Mouse (Mus musculus) embryonic fibroblast, embryonic 13.5 days (primary cell): ENCODE measurements at regions not wholly inside any gene's neighbourhood (a gene's known extent, or its start where the extent isn't known, plus 50 kb on each side); places are given as distances from the start of the nearest gene placed in this dataset.

Source experiments
- H3K27ac ChIP-seq: 2 replicates; pipeline ENCODE4 v1.5.1; 2012; ENCODE audit warnings: low read length, control low read depth, inconsistent platforms; ENCODE audit not compliant: insufficient read depth
- H3K4me1 ChIP-seq: 2 replicates; pipeline ENCODE4 v1.6.1; 2011; ENCODE audit warnings: low read length; ENCODE audit not compliant: control insufficient read depth, insufficient read depth
- H3K4me3 ChIP-seq: 2 replicates; pipeline ENCODE4 v1.5.1; 2011; ENCODE audit warnings: mild to moderate bottlenecking, control low read depth, low read length; ENCODE audit not compliant: insufficient read depth
- CTCF ChIP-seq: IDR thresholded peaks from 2 replicates; pipeline ENCODE4 v1.5.1; 2011; ENCODE audit warnings: mild to moderate bottlenecking, control low read depth, low read length, moderate library complexity, borderline replicate concordance; ENCODE audit not compliant: insufficient read depth
- POLR2A ChIP-seq: IDR thresholded peaks from 2 replicates; pipeline ENCODE4 v1.6.1; 2011; ENCODE audit warnings: low read depth, mild to moderate bottlenecking, control low read depth, low read length, moderate library complexity

- no peak overlapping the region for H3K4me3 ChIP-seq
- no peak for TF ChIP-seq CTCF
- no peak for TF ChIP-seq POLR2A
- H3K4me1 ChIP-seq, result no peaks in the 10 kb centered on the region
- H3K27ac ChIP-seq, result no peak overlapping the region
These were observed 156.1 kb downstream of the Fgf18 start for GRCm38 (mm10) chr11:32991036-32991616.

- TF ChIP-seq CTCF (no peak), POLR2A (no peak)
- no peak overlapping the region for H3K4me3 ChIP-seq
- no peak overlapping the region for H3K27ac ChIP-seq
- no peaks in the 10 kb centered on the region for H3K4me1 ChIP-seq
These were observed 157.0 kb downstream of the Fgf18 start for GRCm38 (mm10) chr11:32990201-32990600.

GRCm38 (mm10) chr11:32978899-32979298, 154.5 kb upstream of the Smim23 start:
- H3K4me3 ChIP-seq, result no peak overlapping the region
- TF ChIP-seq POLR2A (no peak), CTCF (no peak)
- no peaks in the 10 kb centered on the region for H3K4me1 ChIP-seq
- H3K27ac ChIP-seq, result no peak overlapping the region

- no peak overlapping the region for H3K4me3 ChIP-seq
- H3K27ac ChIP-seq, result no peak overlapping the region
- H3K4me1 ChIP-seq, result no peaks in the 10 kb centered on the region
- TF ChIP-seq CTCF (no peak), POLR2A (no peak)
These were observed 152.2 kb upstream of the Smim23 start for GRCm38 (mm10) chr11:32976572-32976971.

GRCm38 (mm10) chr11:32973453-32973852, 149.0 kb upstream of the Smim23 start:
- Histone ChIP-seq H3K27ac (no peak overlapping the region), H3K4me1 (no peaks in the 10 kb centered on the region), H3K4me3 (no peak overlapping the region)
- no peak for TF ChIP-seq CTCF

- Histone ChIP-seq H3K4me1 (no peaks in the 10 kb centered on the region), H3K27ac (no peak overlapping the region), H3K4me3 (no peak overlapping the region)
- TF ChIP-seq CTCF (no peak), POLR2A (no peak)
These were observed 141.0 kb upstream of the Smim23 start for GRCm38 (mm10) chr11:32965418-32965817.

GRCm38 (mm10) chr11:32963625-32964293, 139.4 kb upstream of the Smim23 start:
- Histone ChIP-seq H3K4me1 (no peaks in the 10 kb centered on the region), H3K27ac (no peak overlapping the region), H3K4me3 (no peak overlapping the region)
- TF ChIP-seq CTCF, result no peak
- TF ChIP-seq POLR2A, result no peak

- no peak overlapping the region for H3K27ac ChIP-seq
- no peaks in the 10 kb centered on the region for H3K4me1 ChIP-seq
- no peak overlapping the region for H3K4me3 ChIP-seq
- no peak for TF ChIP-seq POLR2A
- TF ChIP-seq CTCF, result no peak
These were observed 137.2 kb upstream of the Smim23 start for GRCm38 (mm10) chr11:32961600-32961999.

- Histone ChIP-seq H3K27ac (no peak overlapping the region), H3K4me1 (no peaks in the 10 kb centered on the region), H3K4me3 (no peak overlapping the region)
- TF ChIP-seq CTCF (no peak), POLR2A (no peak)
These were observed 134.6 kb upstream of the Smim23 start for GRCm38 (mm10) chr11:32958961-32959360.

GRCm38 (mm10) chr11:32956993-32957392, 132.6 kb upstream of the Smim23 start:
- TF ChIP-seq POLR2A (no peak), CTCF (peak; percentile 79)
- Histone ChIP-seq H3K4me3 (no peak overlapping the region), H3K27ac (no peak overlapping the region), H3K4me1 (no peaks in the 10 kb centered on the region; the same call in 1 of the 2 replicates)

GRCm38 (mm10) chr11:32952271-32952670, 127.9 kb upstream of the Smim23 start:
- no peak overlapping the region for H3K27ac ChIP-seq
- no peak for TF ChIP-seq CTCF
- no peak for TF ChIP-seq POLR2A

More at GRCm38 (mm10) chr11:32952271-32952670, 127.9 kb upstream of the Smim23 start:
- no peak overlapping the region for H3K4me3 ChIP-seq
- no peaks in the 10 kb centered on the region; the same call in 1 of the 2 replicates for H3K4me1 ChIP-seq
